Mouse (Mus musculus): ENCODE results near the gene Sav1. TPM values are rescaled to one million over a fixed set of nuclear protein-coding genes. Genes with fewer than 3 reads are reported as not detected.

Sav1 gene
- polyA plus RNA-seq (2012; rRNA removed) (54.5 and 57.2 TPM in 2 replicates), polyA plus RNA-seq (2014; fragmentation: Nextera tagmentation; extraction: Ambion mirVana) (11.0 and 12.9 TPM in 2 replicates)

DNA sequence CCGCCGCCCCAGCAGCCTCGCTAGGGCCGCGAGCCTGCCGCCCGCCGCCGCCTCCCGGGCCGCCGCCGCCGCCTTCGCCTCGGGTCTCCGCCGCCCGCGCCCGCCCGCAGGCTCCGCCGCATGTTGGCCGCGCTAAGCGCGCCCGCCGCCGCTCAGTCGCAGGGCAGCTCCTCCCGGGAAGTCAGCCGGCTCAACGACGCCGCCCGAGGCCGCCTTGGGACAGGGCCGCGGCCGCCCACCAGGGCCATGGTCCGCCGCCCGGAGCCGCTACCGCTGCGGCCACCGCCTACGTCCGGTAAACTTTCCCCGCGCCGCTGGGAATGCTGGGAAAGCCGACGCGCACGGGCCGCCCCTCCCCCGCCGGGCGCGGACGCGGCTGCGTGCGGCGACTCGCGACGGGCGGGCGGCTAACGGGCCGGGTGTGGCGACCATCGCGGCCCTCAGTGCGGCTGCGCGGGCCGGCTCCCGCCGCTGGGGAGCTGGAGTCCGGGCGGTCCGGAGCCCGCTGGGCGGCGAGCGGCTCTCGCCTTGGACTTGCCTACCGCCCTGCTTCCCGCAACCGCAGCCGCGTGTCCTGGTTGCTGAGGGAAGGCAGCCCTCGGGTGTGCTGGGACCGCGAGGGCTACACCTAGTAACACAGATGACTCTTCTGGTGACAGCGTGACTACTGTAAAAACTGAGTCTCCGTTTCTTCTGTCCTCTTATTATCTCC, at the start of gene Sav1:
Sav1 (minus strand) TSS at position 217 of the 712 bp plus-strand sequence.
- peak; percentile 81; the same call in 1 of the 2 replicates for TF ChIP-seq POLR2A (IDR thresholded peaks at IDR 0.05; ENCODE audit: borderline replicate concordance, extremely low read depth, insufficient read depth, insufficient read length)
- peak; percentile 76 for DNase-seq (ENCODE audit: low spot score)
- Histone ChIP-seq H3K4me1 (ENCODE audit: control insufficient read depth, insufficient read depth, low read length) (peaks cover 9% of the 10 kb centered on the region), H3K4me2 (replicated peaks; ENCODE audit: low read depth, low read length, severe bottlenecking) (peak within 1 kb of the TSS; percentile 55), H3K4me3 (replicated peaks; ENCODE audit: low read length) (peak within 1 kb of the TSS; percentile 77), H3K36me3 (ENCODE audit: control insufficient read depth, insufficient read depth, low read length) (peaks cover 26% of the 10 kb centered on the region), H3K9me3 (ENCODE audit: control insufficient read depth, low read length) (no peaks in the 10 kb centered on the region), H3K9ac (ENCODE audit: low read depth, low read length, severe bottlenecking) (peak within 1 kb of the TSS; percentile 95), H3K27me3 (ENCODE audit: control insufficient read depth, insufficient read depth, low read length) (no peaks in the 10 kb centered on the region), H3K27ac (replicated peaks; ENCODE audit: low read depth, low read length) (peak within 1 kb of the TSS; percentile 89)
- ATAC-seq (ENCODE audit: low FRiP score, low read depth), result peak; percentile 89
- WGBS, result 0% methylated on average over 22 of the region's 102 CpGs

DNA sequence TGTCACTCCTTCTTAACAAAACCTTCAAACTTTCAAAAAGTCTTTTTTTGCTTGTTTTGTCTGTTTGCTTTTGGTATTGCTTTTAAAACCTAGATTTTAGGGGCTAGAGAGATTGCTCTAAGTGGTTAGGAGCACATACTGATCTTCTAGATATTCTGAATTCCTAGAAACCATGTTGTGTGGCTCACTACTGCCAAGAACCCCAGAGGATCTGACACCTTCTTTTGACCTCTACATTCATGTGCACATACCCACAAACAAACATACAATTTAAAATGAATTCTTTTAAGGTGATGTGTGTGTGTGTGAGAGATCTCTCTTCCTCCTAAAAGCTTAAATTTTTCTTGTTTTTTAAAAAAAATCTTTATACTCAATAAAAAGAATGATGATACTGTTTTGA, 39.4 kb upstream of the Sav1 start:
- TF ChIP-seq POLR2A (IDR thresholded peaks at IDR 0.05; ENCODE audit: borderline replicate concordance, extremely low read depth, insufficient read depth, insufficient read length), result no peak
- H3K36me3 ChIP-seq (ENCODE audit: control insufficient read depth, insufficient read depth, low read length), result peaks cover 48% of the 10 kb centered on the region
- no peak overlapping the region for H3K4me3 ChIP-seq (replicated peaks; ENCODE audit: low read length)

DNA sequence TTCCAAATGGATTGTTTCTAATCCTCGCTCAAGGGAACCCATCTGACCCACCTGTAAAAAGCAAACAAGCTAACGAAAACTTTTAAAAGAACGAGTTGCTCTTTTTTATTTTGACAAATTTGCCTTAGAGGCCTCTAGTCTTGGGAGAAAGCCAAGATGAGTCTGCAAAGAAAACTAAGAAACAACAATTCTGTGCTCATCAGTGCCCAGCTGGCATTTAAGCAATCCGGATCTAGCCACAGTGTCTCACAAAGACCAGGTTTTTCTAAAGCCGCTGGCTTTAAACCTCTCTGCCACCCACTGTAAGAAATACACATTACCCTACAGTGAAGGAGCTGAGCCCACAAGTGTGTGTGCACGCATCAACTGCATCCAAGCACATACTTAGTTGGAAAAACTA, 38.6 kb upstream of the Sav1 start:
- 87% methylated on average over 6 of the region's 6 CpGs for WGBS
- peaks cover 42% of the 10 kb centered on the region for H3K36me3 ChIP-seq (ENCODE audit: control insufficient read depth, insufficient read depth, low read length)

More for the DNA sequence above, 39.4 kb upstream of the Sav1 start:
- H3K9ac ChIP-seq (ENCODE audit: low read depth, low read length, severe bottlenecking), result no peak overlapping the region
- no peaks in the 10 kb centered on the region for H3K4me1 ChIP-seq (ENCODE audit: control insufficient read depth, insufficient read depth, low read length)
- DNase-seq (ENCODE audit: low spot score) (no peak), ATAC-seq (ENCODE audit: low FRiP score, low read depth) (no peak)
- no peaks in the 10 kb centered on the region for H3K9me3 ChIP-seq (ENCODE audit: control insufficient read depth, low read length)
- H3K27me3 ChIP-seq (ENCODE audit: control insufficient read depth, insufficient read depth, low read length), result no peaks in the 10 kb centered on the region
- no peak overlapping the region for H3K27ac ChIP-seq (replicated peaks; ENCODE audit: low read depth, low read length)
- H3K4me2 ChIP-seq (replicated peaks; ENCODE audit: low read depth, low read length, severe bottlenecking), result no peak overlapping the region

DNA sequence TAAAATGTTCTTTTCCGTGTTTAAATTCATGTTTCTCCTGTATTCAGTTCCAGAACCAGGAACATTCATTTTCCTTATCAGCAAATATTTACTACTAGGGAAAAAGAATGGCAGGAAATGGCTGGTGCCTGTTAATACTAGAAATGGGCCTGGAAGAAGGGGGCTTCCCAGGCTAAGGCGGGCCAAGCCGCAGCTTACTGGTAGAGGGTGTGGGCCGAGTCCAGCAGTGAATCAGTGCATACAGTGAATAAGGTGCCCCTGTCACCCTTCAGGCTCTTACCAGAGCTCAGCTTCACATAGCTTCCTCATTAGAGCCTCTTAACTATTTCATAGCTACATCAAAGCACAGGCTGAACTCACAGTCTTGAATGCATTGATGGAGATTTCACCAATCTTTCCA, 36.8 kb upstream of the Sav1 start:
- Histone ChIP-seq H3K4me3 (replicated peaks; ENCODE audit: low read length) (no peak overlapping the region), H3K9me3 (ENCODE audit: control insufficient read depth, low read length) (no peaks in the 10 kb centered on the region), H3K27me3 (ENCODE audit: control insufficient read depth, insufficient read depth, low read length) (no peaks in the 10 kb centered on the region), H3K27ac (replicated peaks; ENCODE audit: low read depth, low read length) (no peak overlapping the region), H3K36me3 (ENCODE audit: control insufficient read depth, insufficient read depth, low read length) (peaks cover 44% of the 10 kb centered on the region), H3K9ac (ENCODE audit: low read depth, low read length, severe bottlenecking) (no peak overlapping the region), H3K4me1 (ENCODE audit: control insufficient read depth, insufficient read depth, low read length) (no peaks in the 10 kb centered on the region), H3K4me2 (replicated peaks; ENCODE audit: low read depth, low read length, severe bottlenecking) (no peak overlapping the region)
- DNase-seq (ENCODE audit: low spot score) (no peak), ATAC-seq (ENCODE audit: low FRiP score, low read depth) (no peak)
- 86% methylated on average over 4 of the region's 4 CpGs for WGBS
- TF ChIP-seq POLR2A (IDR thresholded peaks at IDR 0.05; ENCODE audit: borderline replicate concordance, extremely low read depth, insufficient read depth, insufficient read length), result no peak

More for the DNA sequence above, 38.6 kb upstream of the Sav1 start:
- Histone ChIP-seq H3K4me2 (replicated peaks; ENCODE audit: low read depth, low read length, severe bottlenecking) (no peak overlapping the region), H3K27ac (replicated peaks; ENCODE audit: low read depth, low read length) (no peak overlapping the region), H3K27me3 (ENCODE audit: control insufficient read depth, insufficient read depth, low read length) (no peaks in the 10 kb centered on the region), H3K9me3 (ENCODE audit: control insufficient read depth, low read length) (no peaks in the 10 kb centered on the region), H3K4me3 (replicated peaks; ENCODE audit: low read length) (no peak overlapping the region), H3K4me1 (ENCODE audit: control insufficient read depth, insufficient read depth, low read length) (no peaks in the 10 kb centered on the region), H3K9ac (ENCODE audit: low read depth, low read length, severe bottlenecking) (no peak overlapping the region)
- no peak for DNase-seq (ENCODE audit: low spot score)
- no peak for TF ChIP-seq POLR2A (IDR thresholded peaks at IDR 0.05; ENCODE audit: borderline replicate concordance, extremely low read depth, insufficient read depth, insufficient read length)
- ATAC-seq (ENCODE audit: low FRiP score, low read depth), result no peak

DNA sequence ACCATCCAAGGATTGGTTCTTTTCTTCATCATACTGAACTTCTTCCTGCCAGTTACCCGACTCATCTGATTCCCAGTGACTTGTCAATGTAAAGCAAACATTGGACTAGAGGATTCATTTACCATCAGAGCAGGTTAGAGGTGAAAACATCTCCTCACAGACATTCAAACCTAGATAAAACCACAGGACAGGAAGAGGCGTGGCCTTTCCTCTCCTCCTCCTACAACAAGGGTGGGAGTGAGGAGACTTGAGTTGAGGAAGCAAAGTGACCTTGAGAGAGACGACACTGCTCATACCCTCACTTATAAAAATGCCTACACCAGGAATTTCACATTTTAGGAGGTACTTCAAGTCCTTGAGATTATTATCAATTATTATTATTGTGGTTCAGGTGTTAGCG, 31.4 kb upstream of the Sav1 start:
- no peak overlapping the region for H3K9ac ChIP-seq (ENCODE audit: low read depth, low read length, severe bottlenecking)
- 88% methylated on average over 4 of the region's 4 CpGs for WGBS
- H3K4me3 ChIP-seq (replicated peaks; ENCODE audit: low read length), result no peak overlapping the region
- no peaks in the 10 kb centered on the region for H3K4me1 ChIP-seq (ENCODE audit: control insufficient read depth, insufficient read depth, low read length)
- TF ChIP-seq POLR2A (IDR thresholded peaks at IDR 0.05; ENCODE audit: borderline replicate concordance, extremely low read depth, insufficient read depth, insufficient read length), result no peak
- ATAC-seq (ENCODE audit: low FRiP score, low read depth), result no peak
- H3K27me3 ChIP-seq (ENCODE audit: control insufficient read depth, insufficient read depth, low read length), result no peaks in the 10 kb centered on the region
- no peaks in the 10 kb centered on the region for H3K9me3 ChIP-seq (ENCODE audit: control insufficient read depth, low read length)
- H3K27ac ChIP-seq (replicated peaks; ENCODE audit: low read depth, low read length), result no peak overlapping the region
- no peak overlapping the region for H3K4me2 ChIP-seq (replicated peaks; ENCODE audit: low read depth, low read length, severe bottlenecking)
- H3K36me3 ChIP-seq (ENCODE audit: control insufficient read depth, insufficient read depth, low read length), result peaks cover 39% of the 10 kb centered on the region
- DNase-seq (ENCODE audit: low spot score), result no peak

Measured in limb, embryonic 14.5 days (tissue).